16 mouse cellular contexts compared by ENCODE assay signal in genomic region chr2:29046151-29046550, GRCm38 (mm10). TPM values are rescaled to one million over a fixed set of nuclear protein-coding genes. Genes with fewer than 3 reads are reported as not detected.
DNase-seq lines count a peak whose midpoint lies in the region; ATAC-seq and TF ChIP-seq lines count a peak whose summit lies in the region.
"Had no signal": no experiment of that assay in that cellular context is flagged by ENCODE, and none has a peak within 500 bp of the region (broad histone marks: within the 10 kb centered on the region; RNA-seq: fewer than 3 reads in every experiment).

No protein-coding gene starts in this region.

- H3K4me1 ChIP-seq in embryonic facial prominence, embryonic 13.5 days, result no peaks in the 10 kb centered on the region
- H3K4me1 ChIP-seq in hindbrain, postnatal 0 days (ENCODE audit: insufficient read depth, low read length), result no peaks in the 10 kb centered on the region
- H3K4me1 ChIP-seq: embryonic facial prominence, embryonic 12.5 days; liver, embryonic 12.5 days had no signal

- no peak for TF ChIP-seq CTCF in hindbrain, postnatal 0 days (IDR thresholded peaks at IDR 0.05; ENCODE audit: low read depth)
- TF ChIP-seq CTCF in gastrocnemius, adult 2 months (IDR thresholded peaks at IDR 0.05), result no peak

- 0 out of 2 replicates have a peak overlapping the region, but pooled peaks have one; percentile 7 for H3K4me2 ChIP-seq in embryonic facial prominence, embryonic 13.5 days
- peak overlapping the region; percentile 35 for H3K4me2 ChIP-seq in hindbrain, postnatal 0 days (ENCODE audit: low read depth, low read length)
- H3K4me2 ChIP-seq: embryonic facial prominence, embryonic 12.5 days; liver, embryonic 12.5 days had no signal

- no peaks in the 10 kb centered on the region for H3K36me3 ChIP-seq in embryonic facial prominence, embryonic 13.5 days
- H3K36me3 ChIP-seq in hindbrain, postnatal 0 days (ENCODE audit: insufficient read depth, low read length), result no peaks in the 10 kb centered on the region
- H3K36me3 ChIP-seq: embryonic facial prominence, embryonic 12.5 days; liver, embryonic 12.5 days had no signal

- no peak for ATAC-seq in embryonic facial prominence, embryonic 13.5 days (ENCODE audit: insufficient number of reproducible peaks, insufficient read depth, low FRiP score, low TSS enrichment, low read depth)
- no peak for ATAC-seq in hindbrain, postnatal 0 days
- ATAC-seq: liver, embryonic 12.5 days; lung, postnatal 0 days had no signal

- no peak overlapping the region for H3K9ac ChIP-seq in embryonic facial prominence, embryonic 13.5 days
- H3K9ac ChIP-seq in hindbrain, postnatal 0 days (replicated peaks; ENCODE audit: low read length), result no peak overlapping the region
- H3K9ac ChIP-seq: embryonic facial prominence, embryonic 12.5 days; liver, embryonic 12.5 days had no signal

- 23% methylated on average over 16 of the region's 16 CpGs for WGBS in embryonic facial prominence, embryonic 13.5 days
- 13% methylated on average over 16 of the region's 16 CpGs for WGBS in hindbrain, postnatal 0 days

- intact Hi-C loops in left cerebral cortex, postnatal 14 days (cut with DNase I), result no loop called here
- intact Hi-C loops in gastrocnemius, adult 2 months (cut with DNase I), result no loop called here

- H3K27me3 ChIP-seq in embryonic facial prominence, embryonic 13.5 days, result peaks cover 75% of the 10 kb centered on the region
- no peaks in the 10 kb centered on the region for H3K27me3 ChIP-seq in hindbrain, postnatal 0 days (ENCODE audit: insufficient read depth, low read length)

- peak; percentile 34 to 52 for DNase-seq in left cerebral cortex, postnatal 14 days (ENCODE audit: low spot score in 2 of 2)
- DNase-seq in left cerebral cortex, adult 18-20 months (ENCODE audit: low spot score in 2 of 2), result no peak
- peak; percentile 41 for DNase-seq in hindbrain, postnatal 0 days (ENCODE audit: low spot score)
- peak; percentile 69 for DNase-seq in retina, embryonic 14.5 days (ENCODE audit: low spot score)
- DNase-seq in layer of hippocampus, postnatal 14 days (ENCODE audit: low spot score in 2 of 2), result no peak
- DNase-seq in spleen, postnatal 10 days (ENCODE audit: low spot score in 2 of 2), result no peak
- no peak for DNase-seq in gastrocnemius, adult 2 months
- DNase-seq: cerebellum, adult 2 months; heart, adult 11 months; kidney, adult 11 months; kidney, postnatal 36 days; thymus, adult 18-20 months had no signal

- no peaks in the 10 kb centered on the region for H3K9me3 ChIP-seq in embryonic facial prominence, embryonic 13.5 days
- H3K9me3 ChIP-seq in hindbrain, postnatal 0 days (ENCODE audit: low read length), result no peaks in the 10 kb centered on the region
- H3K9me3 ChIP-seq: embryonic facial prominence, embryonic 12.5 days; liver, embryonic 12.5 days had no signal

- H3K27ac ChIP-seq in embryonic facial prominence, embryonic 13.5 days, result no peak overlapping the region
- H3K27ac ChIP-seq in hindbrain, postnatal 0 days, result no peak overlapping the region
- H3K27ac ChIP-seq in gastrocnemius, adult 2 months, result no peak overlapping the region
- H3K27ac ChIP-seq: embryonic facial prominence, embryonic 12.5 days; liver, embryonic 12.5 days had no signal

- H3K4me3 ChIP-seq in embryonic facial prominence, embryonic 13.5 days, result no peak overlapping the region
- no peak overlapping the region for H3K4me3 ChIP-seq in hindbrain, postnatal 0 days (ENCODE audit: low read length)
- no peak overlapping the region for H3K4me3 ChIP-seq in gastrocnemius, adult 2 months
- H3K4me3 ChIP-seq: embryonic facial prominence, embryonic 12.5 days; liver, embryonic 12.5 days had no signal

RNA-seq across cellular contexts. Expression of gene Cfap77, which starts 8.7 kb away (rescaled TPM):
- under 1 TPM; 0.40 to 0.62 TPM for total RNA-seq in left cerebral cortex, postnatal 14 days (2021)
- total RNA-seq in left cerebral cortex, adult 18-20 months (2021), result not detected
- polyA plus RNA-seq in embryonic facial prominence, embryonic 13.5 days (2015; fragmentation: Nextera tagmentation; extraction: Ambion mirVana), result 0.39 and 0.54 TPM in 2 replicates
- total RNA-seq in hindbrain, postnatal 0 days (2014; rRNA removed), result 0.58 and 0.83 TPM in 2 replicates
- 0.96 and 1.1 TPM in 2 replicates for polyA plus RNA-seq in hindbrain, postnatal 0 days (2015; fragmentation: Nextera tagmentation; extraction: Ambion mirVana)
- total RNA-seq in layer of hippocampus, postnatal 14 days (2021), result 1 to 10 TPM in 1 of 2 experiments, under 1 TPM in 1; 0.69 to 1.2 TPM
- total RNA-seq in gastrocnemius, adult 2 months (2021), result not detected

RNA-seq across cellular contexts. Expression of gene Ttf1, which starts 13.9 kb away (rescaled TPM):
- 10 to 100 TPM in 1 of 2 experiments, 1 to 10 TPM in 1; 10.0 to 10.7 TPM for total RNA-seq in left cerebral cortex, postnatal 14 days (2021)
- 10 to 100 TPM; 11.2 to 12.7 TPM for total RNA-seq in left cerebral cortex, adult 18-20 months (2021)
- 11.3 and 11.5 TPM in 2 replicates for polyA plus RNA-seq in embryonic facial prominence, embryonic 13.5 days (2015; fragmentation: Nextera tagmentation; extraction: Ambion mirVana)
- 3.9 and 4.6 TPM in 2 replicates for total RNA-seq in hindbrain, postnatal 0 days (2014; rRNA removed)
- polyA plus RNA-seq in hindbrain, postnatal 0 days (2015; fragmentation: Nextera tagmentation; extraction: Ambion mirVana), result 3.3 and 5.2 TPM in 2 replicates
- 10 to 100 TPM; 11.2 to 12.5 TPM for total RNA-seq in layer of hippocampus, postnatal 14 days (2021)
- total RNA-seq in gastrocnemius, adult 2 months (2021), result 1 to 10 TPM; 4.4 to 6.0 TPM

Comparison
In these comparisons a context has a peak if more than half of its experiments do, and no peak if none do; other contexts are left out.
1. DNase-seq: peak in left cerebral cortex, postnatal 14 days (2 of 2), hindbrain, postnatal 0 days (single experiment) and retina, embryonic 14.5 days (single experiment); none in left cerebral cortex, adult 18-20 months (0 of 2), layer of hippocampus, postnatal 14 days (0 of 2), spleen, postnatal 10 days (0 of 2) and gastrocnemius, adult 2 months (single experiment).